Mouse (Mus musculus) right cerebral cortex, postnatal 36 days (tissue): ENCODE data around the gene Nek6.

Experiments used
- DNase-seq, 2 experiments: peaks; one replicate each; pipeline ENCODE4 v3.0.0; 2022; ENCODE audit warnings: low spot score in 2 of 2, mixed read lengths in 1 of 2

Gene Nek6

GRCm38 (mm10) chr2:38536331-38536731 lies 24.9 kb downstream of the Nek6 start:
- peak; percentile 59 to 72 for DNase-seq

GRCm38 (mm10) chr2:38539677-38540076 lies 28.2 kb downstream of the Nek6 start:
- DNase-seq = no peak

DNA sequence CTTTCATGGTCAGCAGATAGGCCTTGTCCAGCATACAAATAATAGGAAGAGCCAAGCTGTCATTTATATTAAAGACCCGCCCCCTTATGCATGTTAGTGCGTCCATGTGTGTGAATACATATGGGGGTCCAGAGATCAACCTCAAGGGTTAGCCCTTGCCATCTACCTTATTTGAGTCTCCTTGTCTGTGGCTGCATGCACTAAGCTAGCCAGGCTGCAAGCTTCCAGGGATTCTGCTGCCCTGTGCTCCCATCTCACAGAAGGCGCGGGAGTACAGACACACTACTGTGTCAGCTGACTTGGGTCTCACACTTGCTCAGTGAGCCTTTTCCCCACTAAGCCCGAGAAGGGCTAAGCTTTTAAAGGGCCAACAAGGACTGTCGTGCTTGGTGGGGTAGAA lies 29.2 kb downstream of the Nek6 start:
- no peak for DNase-seq

GRCm38 (mm10) chr2:38541101-38541500 lies 29.7 kb downstream of the Nek6 start:
- no peak for DNase-seq

GRCm38 (mm10) chr2:38541570-38541969 lies 30.1 kb downstream of the Nek6 start:
- DNase-seq = no peak

DNA sequence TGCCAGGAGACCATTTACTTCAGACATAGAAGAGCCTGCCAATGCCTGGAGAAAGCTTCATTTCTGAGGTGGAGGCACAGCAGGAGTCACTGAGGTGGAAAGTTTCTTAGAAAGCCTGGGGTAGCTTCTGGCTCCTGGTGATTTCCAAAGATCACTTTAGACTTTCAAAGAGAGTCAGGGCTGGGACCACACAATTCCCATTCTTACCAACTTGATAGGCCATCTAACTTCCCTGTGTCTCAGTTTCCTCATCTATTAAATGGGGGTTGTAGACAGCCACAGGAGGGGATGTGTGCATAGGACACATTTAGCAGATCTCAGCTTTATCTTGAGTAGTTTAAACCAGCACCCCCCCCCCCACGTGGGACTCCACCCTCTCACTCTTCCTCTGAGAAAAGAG lies 30.9 kb downstream of the Nek6 start:
- no peak for DNase-seq

DNA sequence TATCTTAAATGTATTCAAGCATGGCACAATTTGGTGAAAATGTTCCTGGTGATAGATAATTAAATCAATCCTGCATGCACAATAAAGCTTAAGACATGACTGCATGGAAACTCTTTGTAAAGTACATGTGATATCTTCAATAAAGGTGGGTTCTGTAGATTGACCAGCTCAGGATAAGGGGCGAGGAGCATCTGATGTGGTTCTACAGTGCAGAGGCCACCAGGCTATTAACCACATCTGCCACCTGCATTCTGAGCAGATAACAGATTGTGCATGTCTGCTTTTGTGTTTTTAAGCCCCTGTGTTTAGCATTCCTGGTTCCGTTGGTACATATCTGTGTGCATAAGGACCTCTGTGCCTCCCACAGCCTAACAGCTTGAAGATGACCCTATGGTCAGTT lies 31.7 kb downstream of the Nek6 start:
- no peak for DNase-seq

DNA sequence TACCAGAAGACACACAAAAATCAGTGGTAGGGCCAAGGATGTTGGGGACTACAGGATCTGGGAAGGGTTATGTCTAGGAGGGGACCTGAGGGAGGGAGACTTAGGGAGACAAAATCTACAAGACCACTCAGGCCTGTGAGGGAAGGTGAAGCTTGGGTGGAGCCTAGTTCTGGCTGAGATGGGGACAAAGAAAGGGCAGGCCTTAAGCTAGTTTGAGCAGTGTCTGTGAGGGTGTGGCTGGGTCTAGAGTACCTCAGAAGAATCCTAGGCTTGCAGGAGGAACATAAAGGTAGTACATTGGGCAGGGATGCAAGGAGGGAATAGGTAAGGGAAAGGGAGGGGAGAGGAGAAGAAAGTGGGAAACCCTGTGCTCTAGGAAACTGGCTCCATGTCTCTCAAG lies 32.9 kb downstream of the Nek6 start:
- no peak for DNase-seq

DNA sequence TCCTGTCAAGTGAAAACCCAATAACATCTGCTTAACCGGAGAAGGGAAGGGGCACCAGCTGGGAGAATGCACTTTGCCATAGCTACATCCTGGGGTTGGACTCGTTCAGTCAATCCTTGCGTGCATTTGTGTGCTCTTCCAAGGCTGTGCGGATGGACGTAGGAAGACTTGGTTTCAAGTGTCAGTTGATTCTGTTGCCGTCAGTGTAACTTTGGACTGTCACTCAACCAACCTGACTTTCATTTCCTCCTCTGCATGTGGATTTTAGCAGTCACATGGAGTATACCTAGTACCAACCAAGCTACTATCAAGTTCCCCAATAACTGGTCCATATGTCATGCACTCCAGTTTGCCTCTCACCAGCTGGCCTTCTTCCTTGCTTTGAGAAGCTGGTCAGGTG lies 33.5 kb downstream of the Nek6 start:
- DNase-seq = no peak

DNA sequence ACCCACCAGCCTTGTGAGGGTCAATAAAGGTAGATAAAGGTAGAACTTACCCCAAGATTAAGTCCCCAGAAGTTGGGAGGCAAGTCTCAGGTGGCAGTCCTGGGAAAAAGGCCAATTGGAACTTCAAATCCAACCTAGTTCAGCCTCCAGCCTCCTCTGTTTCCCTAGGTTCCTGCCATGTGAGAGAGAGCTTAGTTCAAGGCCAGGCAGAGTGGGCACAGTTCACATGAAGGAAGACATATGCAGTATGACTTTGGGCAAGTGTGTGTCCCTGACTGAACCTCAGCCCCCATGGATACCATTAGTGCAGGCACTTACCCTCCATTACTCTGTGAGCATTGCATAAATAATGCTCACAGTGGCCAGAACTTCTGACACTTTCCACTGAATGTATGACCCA lies 34.3 kb downstream of the Nek6 start:
- DNase-seq = no peak

DNA sequence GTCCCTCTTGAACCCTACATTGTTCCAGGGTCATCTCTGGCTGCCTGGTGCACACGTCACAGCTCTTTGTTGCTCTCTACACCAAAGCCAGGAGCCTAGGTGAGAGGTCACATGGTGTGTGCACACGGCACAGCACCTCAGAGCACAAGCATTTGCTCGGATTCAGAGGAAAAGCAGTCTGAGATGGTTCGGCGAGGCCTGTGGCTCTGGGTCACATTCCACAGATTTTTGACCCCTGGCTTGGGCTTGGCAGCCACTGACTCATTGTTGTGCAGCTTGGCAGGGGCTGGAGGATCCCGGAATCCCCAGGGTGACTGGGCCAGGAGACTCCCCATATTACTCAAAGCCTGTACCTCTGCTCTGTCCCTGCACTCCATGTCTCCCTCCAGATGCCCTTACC lies 34.8 kb downstream of the Nek6 start:
- DNase-seq = no peak

- no peak for DNase-seq
Observed at GRCm38 (mm10) chr2:38546748-38547147, 35.3 kb downstream of the Nek6 start.

DNA sequence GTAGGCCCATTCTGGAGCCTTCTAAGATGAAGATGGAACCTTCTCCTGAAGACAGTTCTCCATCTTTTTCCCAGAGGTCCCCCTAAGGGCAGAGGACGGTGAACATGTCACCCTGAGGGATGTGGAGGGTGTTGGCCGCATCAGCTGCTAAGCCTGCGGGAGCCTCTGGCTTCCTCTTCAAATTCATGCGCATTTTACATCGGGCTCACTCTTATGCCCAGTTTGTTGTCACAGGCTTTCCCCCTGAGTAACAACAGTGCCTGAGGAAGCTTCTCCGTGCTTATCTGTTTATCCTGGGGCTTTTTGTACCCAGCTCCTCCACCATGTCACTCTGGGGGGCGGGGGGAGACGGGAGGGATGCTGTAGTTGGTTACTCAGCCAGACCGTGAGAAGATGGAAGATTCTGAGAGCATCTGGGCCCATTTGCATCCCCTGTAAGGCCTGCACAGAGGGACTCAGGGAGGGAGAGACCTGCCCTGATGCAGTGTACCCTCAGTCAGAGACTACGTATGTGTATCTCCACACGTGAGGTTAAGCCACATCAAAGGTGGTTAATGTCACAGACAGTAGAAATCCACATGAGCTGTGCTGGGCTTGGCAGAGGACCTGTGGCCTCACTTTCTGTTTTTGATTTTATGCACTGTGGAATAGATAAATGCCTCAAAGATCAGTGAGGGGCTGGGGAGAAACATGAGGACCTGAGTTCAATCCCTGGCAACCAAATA lies 36.5 kb downstream of the Nek6 start:
- no peak for DNase-seq

DNA sequence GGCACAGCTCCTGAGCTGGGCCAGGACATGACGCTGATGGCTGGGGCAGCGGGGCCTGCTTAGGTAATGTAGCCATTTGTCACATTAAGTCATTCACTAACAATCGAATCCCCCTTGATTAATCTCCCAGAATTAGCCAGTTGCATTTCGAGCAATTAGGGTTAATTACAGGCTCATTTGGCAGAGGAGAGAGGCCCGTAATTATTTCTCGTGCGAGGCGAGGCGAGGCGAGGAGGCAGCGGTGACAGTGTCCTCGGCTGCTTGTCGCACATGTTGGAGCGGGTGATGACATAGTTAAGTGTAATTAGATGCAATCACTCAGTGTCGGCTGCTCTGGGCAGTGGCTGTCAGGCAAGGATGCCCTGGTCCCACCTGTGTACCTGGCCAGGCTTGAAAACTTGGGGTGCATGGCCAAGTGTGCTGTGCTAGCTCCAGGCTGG lies 40.6 kb downstream of the Nek6 start:
- no peak for DNase-seq

GRCm38 (mm10) chr2:38554226-38554995 lies 43.0 kb downstream of the Nek6 start:
- no peak for DNase-seq

DNA sequence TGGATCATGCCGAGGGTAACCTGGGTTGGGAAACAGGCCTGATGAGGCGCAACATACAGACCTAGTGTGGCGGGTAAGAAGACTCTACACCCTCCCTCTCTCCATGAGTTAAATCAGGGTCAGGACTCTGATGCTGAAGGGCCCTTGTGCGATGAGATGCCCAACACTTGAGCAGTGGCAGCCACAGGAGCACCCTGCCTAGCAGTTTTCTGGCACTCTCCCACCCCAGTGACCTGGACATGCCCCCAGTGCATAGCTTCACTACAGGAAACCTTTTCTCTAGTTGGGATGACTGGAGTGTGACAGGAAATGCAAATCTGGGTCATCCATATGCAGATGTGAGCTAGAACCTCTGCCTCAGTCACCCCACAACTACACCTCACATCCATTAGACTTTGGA lies 44.2 kb downstream of the Nek6 start:
- no peak for DNase-seq

DNA sequence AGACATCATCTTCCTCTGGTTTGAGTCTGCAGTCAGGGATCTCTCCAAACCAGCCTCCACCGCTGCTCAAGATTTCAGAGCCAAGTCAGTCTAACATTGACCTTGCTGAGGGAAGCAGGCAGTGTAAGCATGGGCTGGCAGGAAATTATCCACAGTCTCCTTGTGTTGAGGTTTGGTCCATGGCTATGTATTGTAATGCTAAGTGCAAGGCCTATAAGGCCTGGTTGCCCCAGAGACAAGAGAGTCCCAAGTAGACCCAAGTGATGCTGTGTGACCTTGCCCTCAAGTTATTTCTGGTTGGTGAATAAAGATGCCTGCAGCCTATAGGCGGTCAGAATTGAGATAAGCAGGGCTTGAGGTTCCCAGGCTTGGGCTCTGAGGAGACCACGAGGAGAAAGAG lies 45.3 kb downstream of the Nek6 start:
- DNase-seq = no peak

- no peak for DNase-seq
Observed at GRCm38 (mm10) chr2:38560296-38561227, 49.1 kb downstream of the Nek6 start.

DNA sequence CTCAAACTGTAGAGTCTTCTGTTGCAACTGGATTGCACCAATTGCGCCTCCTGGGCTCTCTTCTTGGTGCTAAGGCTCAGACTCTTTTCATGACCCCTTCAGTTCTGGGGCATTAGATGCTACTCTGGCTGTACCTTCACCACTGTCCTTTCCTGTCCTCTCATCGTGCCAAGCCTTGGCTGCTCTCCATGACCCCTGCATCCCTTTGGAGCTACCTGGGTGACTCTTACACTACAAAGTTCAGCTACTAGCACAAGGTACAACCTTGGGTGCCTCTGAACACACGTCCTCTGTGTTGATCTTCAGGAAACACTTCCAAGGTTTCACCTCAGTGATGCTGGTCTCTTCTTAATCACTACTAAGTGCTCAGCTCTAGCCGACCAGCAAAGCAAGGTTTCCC lies 51.2 kb downstream of the Nek6 start:
- no peak for DNase-seq

DNA sequence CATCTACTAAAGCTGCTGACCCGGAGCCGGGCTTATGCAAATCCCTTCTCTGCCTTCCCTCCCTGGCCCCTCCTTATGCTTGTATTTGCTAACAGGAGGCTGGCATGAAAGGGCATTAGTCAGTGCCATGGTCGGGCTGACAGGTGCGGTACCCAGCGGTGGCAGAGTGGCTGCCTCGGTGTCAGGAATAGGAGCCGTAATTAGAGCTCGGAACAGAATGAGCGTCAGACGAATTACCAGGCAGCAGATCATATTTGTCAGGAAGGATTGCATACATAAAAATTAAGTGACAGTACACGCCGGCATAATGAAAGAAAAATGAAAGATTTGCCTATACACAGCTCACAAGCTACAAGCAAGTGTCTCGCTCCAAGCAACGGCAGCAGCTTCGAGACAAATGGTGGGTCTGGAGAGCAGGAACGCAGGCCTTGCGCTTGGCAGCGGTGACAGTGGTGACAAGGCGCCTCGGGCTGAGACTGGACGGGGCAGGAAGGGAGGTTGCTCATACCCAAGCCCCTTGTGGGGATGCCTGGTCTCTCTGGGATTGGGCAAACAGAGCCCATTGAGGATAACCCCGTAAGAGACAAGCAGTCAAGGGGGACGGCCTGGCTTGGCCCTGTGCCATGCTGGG lies 60.6 kb downstream of the Nek6 start:
- no peak for DNase-seq

- no peak for DNase-seq
Observed at GRCm38 (mm10) chr2:38574697-38575096, 63.3 kb downstream of the Nek6 start.
